Mouse (Mus musculus) kidney, postnatal 25 days (tissue): ENCODE results near the gene Prss50.

Experiments used
- DNase-seq, 2 experiments: peaks; one replicate each; pipeline ENCODE4 v3.0.0; 2021; ENCODE audit warnings: mixed read lengths in 2 of 2

Prss50 gene

DNA sequence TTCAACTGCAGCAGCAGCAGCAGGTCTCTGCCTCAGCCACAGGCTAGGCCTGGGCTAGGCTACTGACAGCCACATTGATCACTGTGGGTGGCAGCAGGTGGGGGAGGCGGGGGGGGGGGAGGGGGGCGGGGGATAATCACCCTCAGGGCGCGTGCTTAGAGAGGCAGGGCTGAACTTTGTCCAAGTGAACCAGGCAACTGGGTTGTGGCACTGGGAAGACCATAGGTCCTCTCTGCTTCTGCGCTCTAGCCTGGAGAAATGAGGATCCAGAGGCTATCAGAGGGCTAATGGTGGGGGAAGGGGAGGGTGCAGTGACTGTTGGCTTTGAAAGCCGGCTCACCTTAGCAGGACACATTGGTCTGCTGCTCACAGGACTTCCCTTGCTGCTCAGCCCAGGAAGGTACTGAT lies 17.5 kb downstream of the Prss50 start:
- DNase-seq = peak; percentile 50 to 82

GRCm38 (mm10) chr9:110877353-110877752 lies 19.6 kb downstream of the Prss50 start:
- DNase-seq = peak in 1 of 2 experiments; percentile 68

DNA sequence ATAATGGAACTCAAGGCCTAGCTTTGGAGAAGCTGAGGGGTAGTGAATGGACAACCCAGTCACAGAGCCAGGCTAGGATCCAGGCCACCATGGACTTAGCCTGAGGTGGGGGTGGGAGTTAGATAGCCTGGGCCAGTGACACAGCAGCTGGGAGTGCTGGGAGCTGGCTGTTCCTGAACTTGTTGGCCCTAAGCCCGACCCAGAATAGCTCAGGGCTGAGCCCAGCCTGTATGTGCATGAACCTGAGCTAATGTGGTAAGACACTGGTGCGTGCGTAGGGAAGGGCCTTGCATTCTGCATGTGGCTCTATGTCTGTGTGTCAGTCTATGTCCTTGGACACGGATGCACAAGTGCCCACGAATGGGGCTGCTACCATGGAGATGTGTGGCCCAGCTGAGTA lies 20.1 kb downstream of the Prss50 start:
- peak; percentile 80 to 90 for DNase-seq

DNA sequence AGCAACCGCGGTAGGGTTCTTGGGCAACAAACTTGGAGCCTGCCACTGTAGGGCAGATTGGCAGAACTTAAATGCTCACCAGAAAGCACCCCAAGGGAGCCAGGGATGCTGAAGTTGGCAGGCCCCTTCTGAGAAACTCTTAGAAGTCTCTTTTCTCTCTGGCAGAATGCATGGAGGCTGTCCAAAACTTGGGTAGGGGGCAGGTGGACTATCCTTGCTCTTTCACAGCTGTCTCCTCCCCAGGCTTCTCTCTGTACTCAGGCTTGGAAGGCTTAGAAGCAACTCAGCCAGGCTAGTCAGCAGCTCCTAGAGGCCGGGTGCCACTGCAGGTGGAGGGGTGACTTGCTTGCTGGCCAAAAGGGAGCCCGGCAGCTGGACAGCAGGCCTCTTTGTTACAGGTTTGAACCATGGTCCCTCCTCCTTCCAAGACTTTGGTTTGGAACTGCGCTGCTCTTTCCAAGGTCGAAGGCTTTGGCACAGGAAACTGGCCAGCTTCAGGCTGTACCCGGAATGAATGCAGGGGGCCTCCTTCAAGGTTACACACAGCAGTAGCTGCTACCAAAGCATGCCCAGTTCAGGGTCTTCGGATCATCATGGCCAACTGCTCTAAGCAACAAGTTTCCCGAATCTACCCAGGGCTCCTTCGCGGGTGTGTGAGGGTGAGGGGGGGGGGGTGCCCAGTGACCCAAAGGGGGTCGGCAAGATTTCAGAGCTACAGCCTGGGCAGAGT lies 21.6 kb downstream of the Prss50 start, which contains the start of gene Als2cl:
TSS of gene Als2cl (plus strand) at position 680 of the 730 bp plus-strand sequence.
- DNase-seq = peak; percentile 69 to 88

DNA sequence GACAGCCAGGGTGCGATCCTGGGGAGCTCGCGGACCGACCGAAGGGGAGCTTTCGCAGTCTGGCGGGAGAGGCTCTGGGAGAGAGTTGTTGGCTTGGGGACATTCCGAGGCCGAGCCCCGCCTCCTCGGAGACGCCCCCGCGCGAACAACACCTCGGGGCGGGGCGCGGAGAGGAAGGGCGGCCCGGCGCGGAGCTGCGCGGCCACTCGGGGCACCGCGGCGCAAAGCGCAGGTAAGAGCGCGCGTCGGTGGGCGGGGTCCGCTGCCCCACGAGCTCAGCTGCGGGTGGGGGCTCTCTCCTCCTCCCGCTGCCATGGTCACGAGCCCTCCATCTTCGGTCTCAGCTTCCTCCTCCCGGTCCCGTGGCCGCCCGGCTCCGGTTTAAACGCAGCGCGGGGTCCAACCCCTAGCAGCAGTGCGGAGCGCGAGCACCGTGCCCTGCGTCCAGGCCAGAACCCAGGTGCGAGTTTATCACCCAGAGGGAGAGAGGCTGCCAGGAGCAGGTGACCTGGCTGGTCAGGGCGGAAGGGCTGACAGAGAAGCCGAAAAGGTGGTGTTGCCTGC lies 22.3 kb downstream of the Prss50 start, which contains the start of gene Tmie:
TSS of gene Tmie (minus strand) at position 116 of the 564 bp plus-strand sequence.
- DNase-seq = peak; percentile 91 to 95

GRCm38 (mm10) chr9:110880772-110881171 lies 23.0 kb downstream of the Prss50 start:
- DNase-seq = peak; percentile 45 to 71

GRCm38 (mm10) chr9:110881953-110882352 lies 24.2 kb downstream of the Prss50 start:
- DNase-seq = peak; percentile 55 to 83

DNA sequence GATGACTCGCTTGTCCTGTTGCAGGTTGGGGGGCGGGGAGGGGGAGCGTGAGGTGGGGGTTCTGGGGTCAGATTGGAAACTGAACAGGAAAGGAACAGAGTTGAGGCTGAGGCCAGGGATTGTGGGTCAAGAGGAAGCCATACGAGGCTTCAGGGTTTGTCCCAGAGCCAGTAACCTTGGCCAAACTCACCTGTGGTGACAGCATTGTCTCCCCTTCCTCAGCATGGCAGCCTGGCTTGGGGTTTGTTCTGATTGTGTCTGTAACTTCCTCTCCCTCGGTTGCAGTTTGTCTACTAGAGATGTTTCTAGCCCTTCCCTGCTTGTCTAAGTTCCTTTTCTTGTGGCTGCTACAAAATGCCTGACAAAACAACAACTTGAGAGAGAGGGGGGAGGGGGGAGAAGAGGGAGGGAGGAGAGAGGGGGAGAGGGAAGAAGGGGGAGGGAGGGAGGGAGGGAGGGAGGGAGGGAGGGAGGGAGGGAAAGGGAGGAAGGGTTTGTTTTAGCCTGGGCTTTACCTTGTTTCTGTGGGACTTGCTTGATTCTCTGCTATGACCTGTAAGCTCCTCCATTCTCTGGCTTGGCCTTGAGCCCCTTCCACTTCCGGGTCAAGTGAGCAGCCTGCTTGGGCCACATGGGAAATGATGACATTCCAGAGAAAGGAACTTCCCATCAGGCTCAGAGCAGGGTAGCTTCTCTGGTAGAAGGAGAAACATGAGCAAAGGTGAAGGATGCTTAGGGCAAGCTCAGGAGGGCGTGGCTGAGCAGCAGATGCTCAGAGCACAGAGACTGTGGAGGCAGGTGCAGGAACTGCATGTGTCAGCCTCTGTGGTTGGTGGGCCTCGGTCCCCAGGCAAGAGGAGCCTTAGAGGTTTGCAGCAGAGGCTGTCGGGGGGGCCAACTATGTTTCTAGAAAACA lies 29.9 kb downstream of the Prss50 start:
- DNase-seq = peak in 1 of 2 experiments; percentile 51

- DNase-seq = peak in 1 of 2 experiments; percentile 37
Observed at GRCm38 (mm10) chr9:110888935-110889334, 31.2 kb downstream of the Prss50 start.

DNA sequence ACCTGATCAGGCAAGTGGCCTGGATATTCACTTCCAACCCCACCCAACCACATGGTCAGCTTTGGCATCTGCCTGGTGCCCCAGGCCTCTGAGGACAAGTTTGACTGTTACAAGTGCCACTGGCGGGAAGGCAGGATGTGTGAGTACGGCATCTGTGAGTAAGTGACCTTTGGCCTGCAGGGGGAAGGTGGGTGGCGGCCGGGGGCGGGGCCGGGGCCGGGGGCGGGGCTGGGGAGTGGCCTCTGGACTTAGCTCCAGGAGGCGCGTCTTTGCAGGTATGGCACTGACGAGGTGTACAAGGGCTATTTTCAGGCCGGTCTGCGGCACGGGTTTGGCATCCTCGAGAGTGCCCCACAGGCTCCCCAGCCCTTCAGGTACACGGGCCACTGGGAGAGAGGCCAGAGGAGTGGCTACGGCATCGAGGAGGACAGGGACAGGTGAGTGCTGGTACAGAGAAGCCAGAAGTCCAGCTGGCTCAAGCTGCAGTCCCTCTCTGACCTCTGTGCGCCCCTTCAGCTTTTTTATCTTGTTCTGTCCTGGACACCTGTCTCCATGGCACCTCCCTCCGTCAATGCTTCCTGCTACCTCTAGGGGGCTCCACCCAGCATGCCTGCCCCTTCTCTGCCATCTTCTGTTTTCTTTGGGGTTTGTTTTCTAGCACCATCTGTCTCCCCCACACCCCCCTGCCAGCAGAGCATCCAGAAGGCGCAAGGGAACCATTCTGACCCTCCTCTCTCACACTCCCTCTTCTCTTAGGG lies 32.4 kb downstream of the Prss50 start:
- peak; percentile 52 to 82 for DNase-seq

GRCm38 (mm10) chr9:110891077-110891828 lies 33.5 kb downstream of the Prss50 start:
- DNase-seq = peak; percentile 75 to 76

DNA sequence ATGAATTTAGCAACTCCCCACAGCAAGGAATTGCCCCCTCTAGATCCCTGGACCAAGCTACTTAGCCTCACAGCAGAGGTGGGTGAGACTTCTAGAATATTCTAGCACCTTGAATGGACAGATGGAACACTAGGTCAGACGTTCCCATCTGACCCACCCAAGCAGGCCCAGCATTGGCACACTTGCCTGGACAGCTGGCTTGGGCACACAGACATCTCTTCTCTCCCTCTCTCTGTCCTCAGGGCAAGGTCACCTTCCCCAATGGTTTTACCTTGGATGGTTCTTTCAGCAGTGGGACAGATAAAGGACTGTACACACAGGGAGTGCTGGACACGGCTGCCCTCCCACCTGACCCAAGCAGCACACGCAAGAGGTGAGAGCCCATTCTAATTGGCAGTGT lies 34.8 kb downstream of the Prss50 start:
- DNase-seq = no peak

DNA sequence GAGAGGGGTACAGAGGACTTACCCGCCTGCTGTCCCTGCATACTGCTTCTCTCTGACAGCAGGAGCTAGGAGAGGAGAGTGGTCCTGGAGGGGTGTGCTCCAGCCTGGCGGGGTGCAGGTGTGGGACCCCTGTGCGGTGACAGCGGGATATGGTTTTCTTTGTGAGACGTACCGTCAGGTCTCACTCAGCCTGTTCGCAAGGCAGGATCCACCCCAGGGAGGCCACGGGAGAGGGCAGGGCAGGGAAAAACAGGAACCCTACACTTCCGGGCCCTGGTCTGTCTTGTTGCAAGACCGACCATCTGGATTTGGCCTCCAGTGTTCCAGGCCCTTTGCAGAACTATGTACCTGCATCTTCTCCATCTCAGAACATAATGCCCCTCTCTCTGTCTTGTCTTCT lies 35.7 kb downstream of the Prss50 start:
- no peak for DNase-seq

GRCm38 (mm10) chr9:110895507-110895906 lies 37.7 kb downstream of the Prss50 start:
- no peak for DNase-seq

- DNase-seq = no peak
Observed at GRCm38 (mm10) chr9:110895994-110896393, 38.2 kb downstream of the Prss50 start.

DNA sequence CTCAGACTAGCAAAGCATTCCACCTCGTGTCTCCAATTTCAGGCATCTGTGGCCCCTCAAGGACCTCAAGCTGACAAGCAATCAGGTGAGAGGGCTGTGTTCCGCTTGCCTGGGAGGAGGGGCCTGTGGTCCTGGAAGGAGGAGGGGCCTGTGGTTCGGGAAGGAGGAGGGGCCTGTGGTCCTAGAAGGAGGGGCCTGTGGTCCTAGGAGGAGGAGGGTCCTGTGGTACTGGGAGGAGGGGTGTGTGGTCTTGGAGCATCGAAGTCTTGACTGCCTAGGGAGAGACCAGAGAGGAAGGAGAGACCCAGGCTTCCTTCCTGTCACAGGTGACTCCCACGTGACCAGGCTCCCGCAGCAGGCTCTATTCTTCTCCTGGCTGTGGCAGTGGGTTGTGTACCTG lies 38.8 kb downstream of the Prss50 start:
- DNase-seq = no peak

DNA sequence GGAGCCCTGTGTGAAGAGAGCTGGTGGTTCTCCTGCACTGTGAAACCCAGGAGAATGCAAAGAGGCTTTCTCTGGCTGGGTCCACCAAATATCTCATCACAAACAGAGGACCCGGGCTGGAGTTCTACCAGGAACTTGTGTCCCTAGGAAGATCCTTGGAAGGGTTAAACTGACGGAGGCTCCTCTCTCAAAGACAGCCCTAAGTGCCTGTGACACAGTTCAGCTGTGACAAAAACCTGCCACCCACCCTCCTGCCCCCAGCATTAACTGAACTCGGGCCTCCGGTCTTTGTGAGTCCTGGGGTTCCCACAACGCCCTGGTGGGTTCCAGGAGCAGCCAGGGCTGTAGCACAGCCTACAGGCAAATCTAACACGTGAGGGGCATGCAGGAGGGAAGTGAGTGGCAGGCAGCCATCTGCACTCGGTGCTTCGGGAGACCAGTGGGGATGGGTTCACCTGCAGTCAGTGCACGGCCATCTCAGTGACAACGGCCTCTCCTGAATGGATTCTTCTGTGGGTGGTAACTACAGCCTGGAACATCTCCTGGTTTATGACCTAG lies 41.8 kb downstream of the Prss50 start:
- DNase-seq = no peak

DNA sequence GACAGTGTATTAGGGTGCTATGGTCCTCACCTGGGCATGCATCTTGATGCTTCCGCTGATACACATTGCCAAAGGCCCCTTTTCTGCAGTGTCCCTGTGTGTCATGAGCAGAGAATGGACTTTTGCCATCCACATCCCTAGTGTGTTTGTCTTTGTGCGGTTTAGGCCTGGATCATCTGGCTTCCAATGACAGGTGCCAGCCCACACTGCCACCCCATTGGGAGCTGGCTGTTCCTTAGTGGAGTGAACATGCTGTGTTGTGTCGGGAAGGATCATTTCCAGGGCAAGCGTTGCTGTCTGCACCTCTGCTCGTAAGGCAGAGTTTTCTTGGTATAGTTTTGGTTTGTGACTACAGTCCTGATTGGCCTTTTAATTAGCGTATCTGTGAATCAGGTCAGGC lies 43.4 kb downstream of the Prss50 start:
- DNase-seq = no peak

DNA sequence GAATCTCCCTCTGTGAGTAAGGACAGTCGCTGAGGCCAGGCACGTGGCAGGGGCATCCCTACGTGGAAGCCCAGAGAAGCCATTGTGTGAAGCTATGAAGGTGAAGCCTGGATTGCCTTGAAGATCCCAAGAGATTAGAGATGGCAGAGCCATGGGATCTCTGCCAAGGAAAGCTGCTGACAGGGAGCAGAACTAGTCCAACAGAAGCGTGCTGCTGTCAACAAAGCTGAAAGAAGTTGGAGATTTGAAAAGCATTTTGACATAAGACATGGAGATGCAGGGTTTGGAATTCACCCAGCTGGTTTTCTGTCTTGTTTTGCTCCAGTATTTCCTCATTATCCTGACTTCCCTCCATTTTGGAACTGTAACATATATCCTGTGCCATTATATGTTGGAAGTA lies 44.5 kb downstream of the Prss50 start:
- no peak for DNase-seq

DNA sequence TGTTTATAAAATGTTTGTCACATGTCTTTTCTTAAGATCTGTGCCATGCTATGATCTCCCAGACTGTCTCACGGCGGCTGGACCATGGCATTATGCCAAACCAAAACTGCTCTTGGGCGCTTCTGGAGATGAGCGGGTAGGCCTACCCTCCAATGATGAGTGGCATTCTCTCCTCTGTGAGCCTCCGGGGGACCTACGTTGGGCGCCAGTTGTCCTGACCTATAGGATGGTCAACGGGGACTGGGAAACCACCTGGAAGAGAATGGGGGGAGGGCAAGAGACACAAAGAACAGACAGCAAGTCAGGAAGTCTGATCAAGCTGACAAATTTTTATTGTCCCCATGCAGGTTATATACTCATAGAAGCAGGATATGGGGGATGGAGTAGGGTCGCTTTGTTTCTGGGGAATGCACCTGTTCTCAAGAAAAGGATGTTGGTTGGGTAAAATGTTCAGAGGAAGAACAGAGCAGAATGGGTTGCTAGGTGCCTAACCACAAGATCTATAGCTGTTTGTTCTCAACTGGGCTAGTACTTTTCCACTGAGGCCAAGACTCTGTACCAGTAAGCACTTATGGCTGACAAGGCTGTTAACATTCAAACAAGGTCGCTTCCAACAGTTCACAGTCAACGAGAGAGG lies 49.6 kb downstream of the Prss50 start:
- DNase-seq = no peak
